Mouse (Mus musculus): ENCODE results near the gene Sult2b1.

Gene Sult2b1

DNA sequence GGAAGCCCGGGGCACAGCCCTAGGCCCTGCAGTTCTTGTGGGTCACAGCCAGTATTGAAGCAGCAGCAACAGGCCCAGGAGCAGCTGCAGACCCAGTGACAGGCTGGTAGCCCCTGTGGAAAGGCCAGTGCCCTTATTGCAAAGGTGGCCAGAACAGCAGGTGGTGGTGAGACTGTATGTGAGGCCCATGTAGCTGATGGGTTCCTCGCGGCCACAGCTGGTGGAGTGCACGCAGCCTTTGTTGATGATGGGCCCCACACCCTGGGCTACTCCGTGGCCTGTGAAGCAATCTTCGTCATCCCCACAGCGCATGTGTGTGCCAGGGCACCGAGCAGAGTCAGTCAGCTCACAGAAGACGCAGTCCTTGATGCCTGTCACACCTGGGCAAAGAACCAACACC, 59.3 kb downstream of the Sult2b1 start:
- DNase-seq (ENCODE audit: low spot score in 2 of 2) = no peak

DNA sequence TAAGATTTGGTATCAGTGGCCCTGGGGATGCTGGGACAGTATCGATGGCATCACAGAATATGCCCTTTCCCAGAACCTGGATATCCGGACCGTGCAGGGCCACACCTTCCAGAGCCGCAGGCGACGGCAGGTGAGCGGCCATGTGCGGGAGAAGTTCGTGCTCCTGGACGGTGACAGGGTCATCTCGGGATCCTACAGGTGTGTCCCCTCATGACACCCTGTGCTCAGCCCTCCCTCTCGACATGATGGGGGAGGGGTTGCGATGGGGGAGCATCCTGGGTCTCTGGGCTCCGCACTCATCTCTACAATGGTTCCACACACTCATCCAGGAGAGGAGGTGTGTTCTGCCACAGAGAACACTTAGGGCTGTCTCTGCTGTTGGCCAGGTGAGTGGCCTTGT, 60.7 kb downstream of the Sult2b1 start:
- no peak for DNase-seq (ENCODE audit: low spot score in 2 of 2)

DNA sequence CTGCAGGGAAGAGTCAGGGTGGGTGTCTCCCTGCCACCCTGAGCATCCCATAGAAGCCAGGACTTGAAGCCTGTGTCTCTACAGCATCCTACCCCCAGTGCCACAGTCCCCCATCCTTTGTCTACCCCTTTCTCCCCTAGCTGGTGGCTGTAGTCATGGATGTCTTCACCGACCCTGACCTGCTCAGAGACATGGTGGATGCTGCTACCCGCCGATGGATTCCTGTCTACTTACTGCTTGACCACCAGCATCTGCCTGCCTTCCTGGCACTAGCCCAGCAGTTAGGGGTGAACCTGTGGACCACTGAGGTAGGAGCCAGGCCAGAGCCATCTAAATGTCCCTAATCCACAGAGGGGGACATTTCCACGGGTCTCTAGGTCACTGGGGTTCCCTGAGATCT, 61.2 kb downstream of the Sult2b1 start:
- DNase-seq (ENCODE audit: low spot score in 2 of 2) = no peak

DNA sequence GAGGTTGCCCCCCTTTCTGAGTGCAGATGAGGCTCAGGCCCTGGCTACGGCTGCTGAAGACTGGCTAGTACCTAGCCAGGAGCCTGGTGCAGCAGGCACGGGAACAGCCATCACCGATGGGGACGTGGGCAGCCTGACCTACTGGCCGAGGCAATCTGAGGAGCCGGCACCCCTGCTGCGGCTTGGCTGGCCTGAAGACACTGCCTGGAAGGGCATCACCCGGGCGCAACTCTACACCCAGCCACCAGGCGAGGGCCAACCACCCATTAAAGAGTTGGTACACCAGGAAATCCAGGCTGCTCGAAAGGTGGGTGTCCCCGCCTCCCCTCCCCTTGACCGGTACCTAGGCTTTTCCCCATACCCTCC, 62.1 kb downstream of the Sult2b1 start:
- DNase-seq (ENCODE audit: low spot score in 2 of 2) = no peak

DNA sequence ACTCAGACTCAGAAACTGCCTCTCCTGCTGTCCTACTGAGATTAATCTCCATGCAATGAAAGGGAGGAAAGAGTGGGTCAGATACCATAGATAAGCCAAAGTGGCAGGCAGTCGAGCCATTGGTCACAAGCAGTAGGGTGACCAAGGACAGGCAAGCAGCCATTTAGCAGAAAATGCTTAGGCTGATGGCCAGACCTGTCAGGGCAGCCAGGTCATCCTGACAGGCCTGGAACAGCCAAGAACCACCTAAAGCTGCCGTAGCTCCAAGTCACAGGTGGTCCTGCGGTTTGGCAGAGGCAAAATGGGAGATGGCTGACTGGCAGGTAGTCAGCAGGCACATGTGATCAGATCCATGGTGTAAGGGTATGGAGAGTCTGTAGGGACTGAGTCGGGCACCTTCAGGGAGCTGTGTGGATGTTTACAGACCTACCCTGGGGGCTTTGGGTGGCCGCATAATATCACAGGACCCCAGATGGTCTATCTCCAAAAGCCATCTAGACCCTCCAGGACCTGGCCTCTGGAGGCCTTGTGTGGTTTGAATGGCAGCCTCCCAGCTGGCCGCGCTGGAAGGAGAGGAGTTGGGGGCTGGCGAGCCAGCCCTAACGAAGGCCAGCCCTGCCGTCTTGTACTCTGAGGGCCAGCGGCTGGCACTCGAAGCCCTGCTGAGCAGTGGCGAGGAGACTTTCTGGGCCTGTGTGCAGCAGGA, 62.7 kb downstream of the Sult2b1 start:
- DNase-seq (ENCODE audit: low spot score in 2 of 2) = no peak

DNA sequence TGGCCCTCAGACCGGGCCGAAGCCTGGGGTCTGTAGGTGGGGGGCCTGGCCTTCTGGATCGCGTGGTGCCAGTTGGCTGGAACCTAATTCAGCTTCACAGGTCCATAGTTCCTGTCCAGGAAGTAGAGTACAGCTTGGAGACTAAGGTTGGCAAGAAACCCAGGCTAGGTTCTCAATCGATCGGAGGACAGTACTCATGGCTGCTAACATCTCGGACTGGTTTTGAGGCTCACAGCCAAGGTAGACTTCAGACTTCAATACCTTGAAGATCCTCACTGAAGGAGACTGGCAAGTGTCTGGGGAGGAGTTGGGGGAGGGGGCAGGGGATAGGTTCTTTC, 63.3 kb downstream of the Sult2b1 start:
- no peak for DNase-seq (ENCODE audit: low spot score in 2 of 2)

DNA sequence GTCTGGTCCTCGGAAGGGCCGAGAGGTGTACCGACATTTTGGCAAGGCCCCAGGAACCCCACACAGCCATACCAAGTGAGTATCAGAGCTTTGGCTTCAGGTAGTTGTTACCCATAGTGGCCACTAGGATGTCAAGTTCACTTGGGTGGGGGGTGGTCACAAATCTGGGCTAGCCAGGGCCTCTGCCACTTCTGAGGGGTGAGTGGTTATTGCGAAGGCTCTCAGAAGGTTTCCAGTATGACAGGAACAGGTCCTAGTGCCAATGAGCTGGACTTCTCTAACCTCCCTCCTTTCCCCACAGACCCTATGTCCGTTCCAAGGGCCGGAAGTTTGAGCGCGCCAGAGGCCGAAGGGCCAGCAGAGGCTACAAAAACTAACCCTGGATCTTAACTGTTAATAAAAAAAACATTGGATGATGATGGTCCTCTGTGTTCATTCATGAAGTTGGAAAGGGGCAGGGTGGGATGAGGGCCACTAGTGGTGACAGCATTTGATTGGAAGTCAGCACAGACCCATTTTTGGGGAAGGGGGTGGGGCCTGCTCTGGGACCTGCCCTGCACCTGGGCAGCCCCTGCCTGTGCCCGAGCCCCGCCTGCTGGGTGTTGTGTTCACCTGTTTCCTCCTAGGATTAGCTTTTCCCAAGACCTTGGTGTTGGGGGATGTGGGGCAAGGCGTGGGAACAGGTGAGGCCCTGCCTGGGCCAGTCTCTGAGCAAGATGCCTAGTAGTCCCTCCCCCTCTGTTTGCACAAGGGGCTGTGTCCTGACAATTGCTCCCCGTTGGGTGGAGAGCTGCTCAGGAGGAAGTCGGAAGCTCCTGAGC, 63.8 kb downstream of the Sult2b1 start, which contains the start of gene Fam83e:
Gene Fam83e, plus strand, starts transcription at position 800 of the 821 bp plus-strand sequence.
- DNase-seq (ENCODE audit: low spot score in 2 of 2) = peak in 1 of 2 experiments; percentile 11

DNA sequence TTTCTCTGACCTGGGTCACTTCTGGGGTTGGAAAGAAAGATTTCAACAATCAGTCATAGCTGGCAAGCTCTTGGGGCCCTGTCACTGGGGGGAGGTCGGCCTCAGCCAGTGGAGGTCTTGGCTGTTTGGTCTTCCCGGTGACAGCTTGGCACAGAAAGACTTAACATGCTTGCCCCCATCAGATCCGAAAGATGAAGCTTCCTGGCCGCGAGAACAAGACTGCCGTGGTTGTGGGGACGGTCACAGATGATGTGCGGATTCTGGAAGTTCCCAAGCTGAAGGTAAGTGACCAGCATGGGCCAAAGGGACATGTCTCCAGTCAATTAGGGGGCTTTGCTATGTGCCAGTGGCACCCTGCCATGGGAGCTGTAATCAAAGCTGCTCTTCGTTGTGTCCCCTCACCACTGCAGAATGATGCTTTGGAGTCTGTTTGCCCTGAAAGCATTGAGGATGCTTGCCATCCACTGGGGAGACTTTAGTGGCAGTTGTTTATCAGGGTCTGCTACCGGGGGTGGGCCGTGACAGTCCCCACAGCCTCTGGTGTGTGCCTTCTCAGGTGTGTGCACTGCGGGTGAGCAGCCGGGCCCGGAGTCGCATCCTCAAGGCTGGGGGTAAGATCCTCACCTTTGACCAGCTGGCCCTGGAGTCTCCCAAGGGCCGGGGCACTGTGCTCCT, 64.6 kb downstream of the Sult2b1 start:
- DNase-seq (ENCODE audit: low spot score in 2 of 2) = peak in 1 of 2 experiments; percentile 2

DNA sequence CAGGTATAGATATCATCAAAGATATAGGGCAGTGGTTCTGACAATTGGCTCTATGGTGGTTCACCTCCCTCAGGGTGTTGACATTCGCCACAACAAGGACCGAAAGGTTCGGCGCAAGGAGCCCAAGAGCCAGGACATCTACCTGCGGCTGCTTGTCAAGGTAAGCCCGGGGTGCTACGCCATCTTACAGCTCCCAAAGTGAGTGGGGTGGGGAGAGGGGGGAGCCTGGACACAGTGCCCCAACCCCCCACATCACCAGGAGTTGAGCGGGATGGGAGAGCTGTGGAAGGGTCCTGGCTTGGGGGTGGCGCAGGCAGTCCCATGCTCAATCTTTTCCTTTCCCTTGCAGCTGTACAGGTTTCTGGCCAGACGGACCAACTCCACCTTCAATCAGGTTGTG, 65.3 kb downstream of the Sult2b1 start:
- peak in 1 of 2 experiments; percentile 3 for DNase-seq (ENCODE audit: low spot score in 2 of 2)

DNA sequence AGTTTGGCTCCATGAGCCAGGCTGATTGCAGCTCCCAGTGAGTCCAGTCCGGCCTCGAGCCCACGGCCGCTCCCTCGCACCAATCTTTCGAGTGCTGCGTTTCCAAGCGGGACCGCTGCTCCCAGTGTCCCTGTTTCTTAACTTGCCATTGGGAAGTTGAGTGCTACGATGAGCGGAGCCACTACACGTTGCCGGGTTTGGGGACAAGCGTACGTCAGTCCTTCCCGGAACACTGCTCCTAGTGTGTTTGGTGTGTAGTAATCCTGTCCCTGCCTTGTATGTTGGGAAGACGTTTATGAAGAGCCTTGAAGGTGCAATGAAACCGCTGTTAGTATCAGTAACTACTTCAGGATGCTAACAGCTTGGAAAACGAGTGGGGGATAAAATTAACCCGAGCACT, 66.1 kb downstream of the Sult2b1 start:
- no peak for DNase-seq (ENCODE audit: low spot score in 2 of 2)

DNA sequence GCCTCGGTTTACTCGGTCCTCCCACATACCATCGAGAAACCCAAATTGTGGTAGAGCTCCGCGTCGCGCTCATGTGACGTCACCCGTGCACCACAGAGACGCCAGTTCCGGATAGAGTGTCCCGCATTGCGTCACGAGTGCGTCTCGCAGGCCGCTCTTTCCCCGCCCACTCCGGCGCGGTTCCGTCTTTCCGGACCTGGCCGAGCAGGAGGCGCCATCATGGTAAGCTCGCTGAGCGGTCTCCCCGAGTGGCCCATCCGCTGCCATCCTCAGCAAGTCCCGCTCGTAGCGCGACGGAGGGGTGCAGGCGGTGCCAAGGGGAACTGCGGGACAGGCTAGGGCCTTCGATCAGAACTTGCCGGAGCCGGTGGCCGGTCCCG, 66.6 kb downstream of the Sult2b1 start, which contains the start of gene Sphk2:
Gene Sphk2, minus strand, starts transcription at position 85 of the 380 bp plus-strand sequence.
- peak; percentile 97 for DNase-seq (ENCODE audit: low spot score in 2 of 2)

DNA sequence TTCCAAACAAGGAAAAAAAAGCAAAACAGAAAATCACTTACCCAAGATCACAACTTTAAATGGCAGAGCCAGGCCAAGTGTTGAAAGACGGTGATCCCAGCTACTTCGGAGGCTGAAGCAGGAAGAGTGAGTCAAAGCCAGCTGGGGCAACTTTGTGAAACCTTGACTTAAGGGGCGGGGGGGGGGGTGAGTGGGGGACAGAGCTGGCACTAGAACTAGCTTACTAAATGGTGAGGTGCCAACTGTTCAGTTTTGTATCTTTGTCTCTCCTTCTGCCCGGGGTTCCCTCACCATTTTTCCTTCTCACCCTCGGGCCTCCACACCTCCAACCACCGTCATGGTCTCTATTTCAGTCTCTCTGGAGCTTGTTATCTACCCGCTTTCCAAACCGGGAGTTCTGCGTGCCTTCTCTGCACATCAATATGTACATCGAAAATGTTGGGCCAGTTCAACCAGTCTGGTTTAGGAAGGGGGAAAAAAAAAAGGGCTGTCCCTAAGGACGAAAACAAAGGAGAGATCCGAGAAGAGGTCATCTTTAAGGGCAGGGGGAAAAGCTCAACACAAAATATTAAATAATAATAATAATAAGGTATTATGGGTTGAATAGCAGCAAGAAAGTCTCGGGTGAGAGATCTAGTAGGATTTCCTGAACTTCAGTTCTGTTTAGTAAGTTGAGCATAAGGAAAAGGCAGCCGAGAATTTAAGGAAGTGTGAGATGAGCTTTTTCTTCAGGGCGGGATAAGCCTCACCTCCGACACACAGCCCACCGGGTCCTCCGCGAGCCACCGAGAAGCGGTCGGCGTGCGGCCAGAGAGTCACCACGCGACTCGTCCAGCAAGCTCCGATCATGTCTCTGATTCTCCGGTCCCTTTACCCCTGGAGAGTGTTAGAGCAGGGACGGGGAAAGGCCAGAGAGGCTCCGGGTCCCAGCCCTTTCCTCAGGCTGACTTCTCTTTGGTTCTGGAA, 67.2 kb downstream of the Sult2b1 start:
- peak in 1 of 2 experiments; percentile 7 for DNase-seq (ENCODE audit: low spot score in 2 of 2)

DNA sequence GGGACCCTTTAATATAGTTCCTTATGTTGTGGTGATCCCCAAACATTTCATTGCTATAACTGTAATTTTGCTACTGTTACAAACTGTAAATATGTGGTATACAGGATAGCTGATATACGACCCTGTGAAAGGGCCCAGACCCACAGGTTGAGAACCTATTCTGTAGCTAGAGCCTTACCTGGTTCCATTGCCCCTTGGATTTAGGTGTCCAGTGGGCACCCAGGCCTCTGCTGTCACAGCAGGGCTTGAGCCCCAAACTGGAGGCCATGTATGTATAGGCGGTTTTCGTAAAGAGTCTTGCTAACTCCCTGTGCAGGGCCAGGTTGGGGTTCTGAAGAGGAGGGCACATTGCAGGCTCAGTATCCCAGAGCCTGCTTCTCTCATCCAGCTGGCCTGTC, 68.0 kb downstream of the Sult2b1 start:
- peak in 1 of 2 experiments; percentile 3 for DNase-seq (ENCODE audit: low spot score in 2 of 2)

DNA sequence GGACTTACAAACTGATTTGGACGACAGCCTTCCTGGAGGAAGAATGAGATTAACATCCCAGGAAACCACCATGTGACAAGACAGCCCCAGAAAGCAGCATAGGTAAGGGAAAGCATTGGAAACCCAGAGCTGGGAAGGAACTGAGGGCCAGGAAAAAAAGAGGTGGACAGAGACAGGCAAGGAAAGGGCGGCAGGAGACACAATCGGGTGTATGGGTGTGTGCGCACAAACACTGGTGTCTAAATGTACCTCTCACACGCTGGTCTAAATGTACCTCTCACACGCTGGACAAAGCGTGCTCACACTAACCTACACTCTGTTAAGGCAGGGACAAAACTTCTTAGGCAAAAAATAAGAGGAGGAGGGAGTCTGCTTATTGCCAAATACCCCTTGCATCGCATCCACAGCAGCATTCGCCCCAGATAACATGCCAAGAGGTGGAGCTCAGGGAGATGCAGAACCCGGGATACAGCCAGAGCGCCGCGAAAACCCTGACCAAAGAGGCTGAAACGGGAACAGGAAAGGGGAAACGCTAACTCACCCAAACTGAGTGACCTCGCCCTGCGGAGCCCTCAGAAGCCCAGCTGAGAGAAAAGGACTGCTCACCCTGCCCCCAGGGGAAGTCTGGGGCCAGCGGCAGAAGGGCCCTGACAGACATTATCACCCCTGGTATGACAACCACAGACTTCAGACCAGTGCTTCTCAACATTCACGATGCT, 68.6 kb downstream of the Sult2b1 start:
- peak in 1 of 2 experiments; percentile 13 for DNase-seq (ENCODE audit: low spot score in 2 of 2)

DNA sequence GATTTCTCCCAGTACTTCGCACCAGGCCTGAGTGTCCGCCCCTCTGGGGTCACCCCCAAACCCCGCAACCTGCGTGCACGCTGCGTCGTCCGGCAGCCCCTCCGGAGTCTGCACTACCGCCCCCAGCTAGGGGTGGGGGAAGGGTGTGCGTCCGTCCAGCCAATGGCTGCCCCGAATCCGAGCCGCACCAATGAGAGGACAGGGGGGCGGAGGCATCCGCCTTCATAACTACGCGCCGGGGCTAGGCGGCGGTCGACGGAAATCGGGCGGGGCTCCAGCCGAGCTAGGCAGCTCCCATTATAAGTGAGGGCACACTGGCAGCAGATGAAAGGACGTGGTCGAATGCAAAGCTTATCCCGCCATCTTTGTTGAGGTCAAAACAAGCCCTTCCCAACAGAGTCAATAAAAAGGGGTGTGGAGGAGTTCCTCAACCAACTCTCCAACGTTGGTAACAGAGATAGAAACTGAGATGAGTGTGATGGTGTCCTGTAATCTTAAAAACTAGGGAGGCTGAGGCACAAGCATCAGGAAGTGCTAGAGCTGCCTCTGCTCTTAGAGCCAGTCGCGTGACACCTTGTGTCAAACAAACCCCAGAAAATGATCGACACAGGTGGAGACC, 69.3 kb downstream of the Sult2b1 start, which contains the start of gene Rpl18:
Gene Rpl18, plus strand, starts transcription at position 368 of the 619 bp plus-strand sequence.
- DNase-seq (ENCODE audit: low spot score in 2 of 2) = peak; percentile 96 to 98

DNA sequence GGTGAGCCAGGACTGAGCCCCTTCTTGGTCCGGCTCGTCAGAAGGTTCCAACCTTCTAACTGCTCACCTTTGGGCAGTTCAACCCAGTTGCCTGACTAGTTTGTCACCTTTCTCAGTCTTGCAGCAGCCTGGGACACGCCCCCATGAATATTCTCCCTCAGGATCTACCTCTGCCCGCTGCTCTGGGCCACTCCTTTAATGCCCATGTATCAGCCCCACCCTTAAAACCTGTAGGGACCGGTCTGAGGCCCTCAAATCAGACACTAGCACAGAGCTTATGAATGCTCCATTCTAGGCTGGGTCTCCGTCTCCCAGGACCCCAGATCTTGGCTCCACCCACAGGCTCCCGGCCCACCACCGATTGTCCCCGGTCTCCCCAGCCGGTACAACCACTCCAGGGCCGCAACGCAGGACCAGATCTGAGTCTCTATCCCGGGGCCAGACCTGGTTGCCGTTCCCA, 69.8 kb downstream of the Sult2b1 start:
- no peak for DNase-seq (ENCODE audit: low spot score in 2 of 2)

DNA sequence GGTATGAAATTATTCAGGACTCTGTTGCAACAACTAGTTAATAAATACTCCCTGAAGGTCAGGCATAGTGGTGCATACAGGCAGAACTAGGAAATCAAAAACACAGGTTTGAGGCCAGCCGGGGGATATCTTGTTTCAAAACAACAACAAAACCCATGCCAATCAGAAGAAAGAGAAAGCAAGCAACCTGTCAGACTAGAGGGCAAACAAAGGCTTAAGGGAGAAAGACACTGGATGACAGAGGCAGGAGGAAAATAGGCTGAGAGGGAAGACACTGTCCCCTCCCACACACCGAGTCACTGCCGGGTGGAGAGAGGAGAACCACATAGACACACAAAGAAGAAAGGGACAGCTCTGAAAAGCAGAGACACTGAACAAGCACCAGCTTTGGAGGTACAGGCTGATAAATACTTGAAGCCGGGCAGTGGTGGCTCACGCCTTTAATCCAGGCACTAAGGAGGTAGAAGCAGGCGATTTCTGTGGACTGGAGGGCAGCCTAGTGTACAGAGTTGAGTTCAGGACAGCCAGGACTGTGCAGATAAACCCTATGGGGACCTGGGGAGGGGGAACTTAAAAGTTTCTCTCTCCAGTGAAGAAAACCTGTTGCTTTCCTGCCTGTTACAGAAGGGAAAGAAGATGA, 70.5 kb downstream of the Sult2b1 start:
- DNase-seq (ENCODE audit: low spot score in 2 of 2) = no peak

DNA sequence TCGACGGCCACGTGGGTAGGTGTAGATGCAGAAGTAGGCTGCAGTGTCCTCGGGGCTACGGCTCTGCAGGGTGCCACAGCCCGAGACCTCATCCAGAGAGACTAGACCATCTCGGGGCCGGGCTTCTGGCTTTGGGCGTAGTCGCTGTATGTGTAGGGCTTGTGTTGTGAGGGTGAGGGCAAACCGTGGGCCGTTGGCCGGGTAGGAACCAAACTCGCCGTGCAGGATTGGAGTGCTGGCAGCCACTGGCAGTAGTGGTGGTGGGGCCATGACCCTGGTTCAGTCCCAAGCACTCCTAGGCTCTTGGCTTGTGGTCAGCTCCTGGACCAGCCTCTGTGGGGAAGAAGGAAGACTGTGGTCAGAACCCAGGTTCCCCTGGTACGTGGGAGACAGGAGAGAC, 71.1 kb downstream of the Sult2b1 start:
- no peak for DNase-seq (ENCODE audit: low spot score in 2 of 2)

DNA sequence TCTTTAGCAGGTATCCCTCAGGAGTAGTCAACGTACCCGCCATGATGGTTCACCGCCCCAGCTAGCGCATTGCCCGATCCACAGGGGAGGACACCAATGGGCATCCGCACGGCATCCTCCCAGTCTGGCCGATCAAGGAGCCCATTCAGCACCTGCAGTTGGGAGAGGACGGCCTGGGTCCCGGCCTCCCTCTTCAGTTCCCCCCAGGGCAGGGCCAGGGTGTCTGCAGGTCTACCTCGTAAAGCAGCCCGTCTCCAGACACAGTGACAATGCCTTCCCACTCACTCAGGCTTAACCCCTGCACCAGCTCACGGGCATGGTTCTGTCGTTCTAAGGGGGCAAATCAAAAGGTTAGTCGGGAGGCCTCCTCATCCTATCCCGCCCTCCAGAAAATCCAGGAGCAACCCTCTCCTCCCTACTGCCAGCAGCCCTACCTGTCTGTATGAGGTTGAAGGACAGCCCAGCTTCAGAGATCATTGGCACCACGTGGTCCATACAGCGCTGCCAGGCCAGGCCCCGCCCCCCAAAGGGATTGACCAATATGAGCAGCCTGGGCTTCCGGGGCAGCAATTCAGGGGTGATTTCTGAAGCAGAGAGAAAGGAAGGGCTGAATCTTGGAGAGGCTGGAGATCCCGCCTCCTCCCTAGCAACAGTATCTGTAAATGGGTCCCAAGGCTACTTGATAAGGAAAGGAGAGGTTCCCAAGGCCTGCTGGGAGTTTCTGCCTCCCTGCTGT, 72.3 kb downstream of the Sult2b1 start:
- DNase-seq (ENCODE audit: low spot score in 2 of 2) = no peak

Data from thymus, postnatal 10 days (tissue).